Mouse (Mus musculus) olfactory bulb, adult 2 months (tissue): ENCODE results near the gene Aplp1.

ENCODE experiments used
- CTCF ChIP-seq: fragments of 200-500 bp; IDR thresholded peaks from 2 replicates; pipeline ENCODE4 v1.5.1; 2012; ENCODE audit warnings: low read depth, mild to moderate bottlenecking, low read length, moderate library complexity; ENCODE audit not compliant: insufficient read depth
- POLR2A ChIP-seq: fragments of 200-500 bp; IDR thresholded peaks from 2 replicates; pipeline ENCODE4 v1.6.1; 2012; ENCODE audit warnings: mild to moderate bottlenecking, low read depth, low read length, moderate library complexity; ENCODE audit not compliant: insufficient read depth

- no peak for TF ChIP-seq POLR2A
- no peak for TF ChIP-seq CTCF
Measured at GRCm38 (mm10) chr7:30409789-30410188, 35.5 kb downstream of the Aplp1 start.
